Mouse (Mus musculus) lung, postnatal 4 days (tissue): Measurements from ENCODE around the gene Gprin1.
"Not testable (repeated sequence)": the region's sequence is repeated elsewhere in the genome, so short reads cannot be mapped to it uniquely, and the experiment has no call there.

Experiments
- DNase-seq, 2 experiments: peaks; one replicate each; pipeline ENCODE4 v3.0.0; 2021

The Gprin1 gene

DNA sequence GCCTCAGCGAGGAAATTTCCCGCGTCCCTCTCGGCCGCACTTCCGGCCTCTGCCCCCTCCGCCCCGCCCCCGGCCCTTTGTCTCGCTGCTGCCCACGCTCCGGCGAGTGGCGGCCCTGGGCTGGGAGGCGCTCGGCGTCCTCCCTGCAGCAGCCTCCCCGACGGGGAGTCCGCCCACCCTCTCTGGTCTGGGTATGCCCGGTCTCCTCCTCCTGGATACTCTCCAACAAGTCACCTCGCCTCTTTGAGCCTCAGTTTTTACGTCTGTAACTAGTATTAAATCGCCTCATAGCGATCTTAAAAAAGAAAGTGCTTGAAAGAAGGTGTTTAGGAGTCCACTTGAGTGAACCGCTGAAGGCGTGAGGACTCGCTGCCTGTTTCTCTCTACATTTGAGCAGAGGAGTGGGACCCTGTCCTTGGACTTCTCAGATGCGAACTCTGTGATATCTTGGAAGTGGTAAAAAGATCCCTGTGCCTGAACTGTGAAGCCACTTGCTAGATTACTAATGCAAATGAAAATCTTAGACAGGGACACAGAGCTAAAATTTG lies at the start of gene Gprin1:
TSS of gene Gprin1 (minus strand) at position 11 of the 548 bp plus-strand sequence.
- DNase-seq = no peak

DNA sequence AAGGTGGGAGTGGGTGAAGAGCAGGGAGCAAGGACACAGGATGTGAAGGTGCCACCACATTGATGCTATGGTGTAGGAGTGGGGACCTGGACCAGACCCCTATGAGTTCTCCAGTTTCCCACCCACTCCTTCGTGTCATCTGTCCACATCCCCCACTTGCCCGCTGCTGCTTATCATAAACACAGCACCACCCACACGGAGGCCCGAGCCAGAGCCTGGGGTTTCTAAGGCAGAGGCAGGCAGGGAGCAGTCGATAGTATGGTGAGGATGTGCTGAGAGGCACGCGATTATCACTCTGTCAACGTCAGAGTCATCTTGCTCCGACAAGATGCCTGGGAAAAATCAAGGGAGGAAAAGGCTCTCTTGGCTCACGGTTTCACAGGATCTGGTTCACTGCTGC lies 49.1 kb upstream of the Gprin1 start:
- no peak for DNase-seq

DNA sequence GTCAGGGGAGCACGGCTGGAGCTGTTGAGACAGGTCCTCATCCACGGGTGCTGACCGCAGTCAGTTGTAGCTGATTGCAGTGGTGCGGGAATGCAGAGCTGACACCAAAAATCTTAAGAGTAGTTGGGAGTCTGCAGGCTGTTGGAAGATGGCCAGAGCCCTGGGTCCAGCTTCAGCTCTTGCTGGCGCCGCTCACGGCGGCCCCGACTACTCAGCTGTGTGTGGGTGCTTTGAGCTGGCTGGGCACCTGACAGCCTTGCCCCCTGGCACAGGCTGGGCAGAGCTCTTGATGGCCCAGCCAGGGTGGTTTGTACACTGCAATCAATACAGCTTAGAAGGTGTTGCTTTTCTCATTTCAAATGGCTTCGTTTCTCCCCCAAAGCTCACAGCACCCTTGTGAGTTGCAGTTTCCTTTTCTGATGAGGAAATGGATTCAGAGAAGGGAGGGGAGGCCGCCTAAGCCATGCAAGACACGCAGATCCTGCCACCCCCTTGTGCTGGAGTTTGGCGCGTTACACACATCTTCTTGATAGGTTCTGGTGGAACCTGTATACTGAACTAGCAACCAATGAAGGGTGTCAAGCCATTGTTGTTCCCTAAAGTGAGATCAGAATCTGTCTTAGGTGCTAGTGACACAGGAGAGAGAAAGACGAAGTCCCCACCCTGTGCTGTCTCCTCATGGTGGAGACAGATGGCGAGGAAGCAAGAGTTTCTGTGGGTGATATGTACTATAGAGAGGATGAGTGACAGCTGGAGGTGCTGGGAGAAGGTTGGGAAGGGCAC lies 48.4 kb upstream of the Gprin1 start:
- DNase-seq = no peak

DNA sequence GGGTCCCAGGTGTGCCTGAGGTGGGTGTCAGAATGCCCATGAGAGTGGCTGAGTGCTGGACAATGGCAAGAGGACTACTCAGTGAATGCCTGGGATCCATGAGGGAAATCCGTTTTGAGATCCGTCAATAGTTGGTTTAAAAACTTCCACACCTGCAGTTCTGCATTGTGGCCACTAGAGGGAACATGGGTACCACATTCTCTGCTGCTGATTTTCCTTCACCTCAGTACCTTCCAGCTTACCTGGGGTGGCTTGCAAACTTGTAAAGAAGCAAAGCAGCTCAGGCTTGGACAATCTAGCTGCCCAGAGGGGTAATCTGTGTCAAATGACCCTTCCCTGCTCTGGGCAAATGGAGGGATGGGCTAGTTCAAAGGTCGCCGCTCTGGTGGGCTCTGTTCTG lies 47.7 kb upstream of the Gprin1 start:
- peak in 1 of 2 experiments; percentile 44 for DNase-seq

DNA sequence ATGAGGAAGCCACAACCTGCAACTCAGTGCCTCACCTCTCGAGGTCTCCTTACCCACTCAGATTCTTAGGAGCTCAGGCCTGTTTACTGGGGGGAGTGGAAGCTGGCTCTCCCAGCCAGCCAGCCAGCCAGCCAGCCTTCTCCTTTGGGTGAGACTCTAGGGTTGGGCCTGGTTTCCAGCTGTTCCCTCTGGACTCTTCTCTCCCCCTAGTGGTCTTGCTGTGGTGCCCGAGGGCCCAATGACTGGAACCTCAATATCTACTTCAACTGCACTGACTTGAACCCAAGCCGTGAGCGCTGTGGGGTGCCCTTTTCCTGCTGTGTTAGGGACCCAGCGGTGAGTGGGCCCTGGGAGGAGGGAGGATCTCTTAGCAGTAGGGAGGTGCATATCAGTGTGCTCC lies 45.2 kb upstream of the Gprin1 start:
- DNase-seq = no peak

DNA sequence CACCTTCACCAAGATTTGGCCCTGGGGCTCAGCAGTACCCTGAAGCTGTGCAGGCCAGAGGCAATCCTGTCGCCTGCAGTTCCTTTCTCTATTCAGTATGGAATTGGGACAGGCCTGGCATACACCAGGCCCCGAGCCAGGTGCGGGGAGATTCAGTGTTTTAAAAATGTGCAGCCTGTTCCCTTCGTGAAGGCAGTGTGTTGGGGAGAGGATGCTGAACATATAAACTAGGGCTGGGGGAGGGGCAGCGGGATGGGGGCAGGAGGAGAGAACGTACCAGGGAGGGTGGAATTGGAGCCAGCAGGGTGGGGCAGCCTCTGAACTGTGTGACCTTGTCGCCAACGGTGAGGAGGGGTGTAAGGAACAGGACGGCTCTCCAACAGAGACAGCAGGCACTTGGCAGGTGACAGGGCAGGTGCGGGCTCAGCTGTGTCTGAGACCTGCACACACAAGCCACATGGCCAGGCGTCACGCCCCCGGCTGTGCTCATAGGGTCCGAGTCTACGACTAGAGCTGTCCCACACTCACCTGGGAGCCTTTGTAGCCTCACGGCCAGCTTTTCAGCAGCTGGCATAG lies 44.4 kb upstream of the Gprin1 start:
- no peak for DNase-seq

DNA sequence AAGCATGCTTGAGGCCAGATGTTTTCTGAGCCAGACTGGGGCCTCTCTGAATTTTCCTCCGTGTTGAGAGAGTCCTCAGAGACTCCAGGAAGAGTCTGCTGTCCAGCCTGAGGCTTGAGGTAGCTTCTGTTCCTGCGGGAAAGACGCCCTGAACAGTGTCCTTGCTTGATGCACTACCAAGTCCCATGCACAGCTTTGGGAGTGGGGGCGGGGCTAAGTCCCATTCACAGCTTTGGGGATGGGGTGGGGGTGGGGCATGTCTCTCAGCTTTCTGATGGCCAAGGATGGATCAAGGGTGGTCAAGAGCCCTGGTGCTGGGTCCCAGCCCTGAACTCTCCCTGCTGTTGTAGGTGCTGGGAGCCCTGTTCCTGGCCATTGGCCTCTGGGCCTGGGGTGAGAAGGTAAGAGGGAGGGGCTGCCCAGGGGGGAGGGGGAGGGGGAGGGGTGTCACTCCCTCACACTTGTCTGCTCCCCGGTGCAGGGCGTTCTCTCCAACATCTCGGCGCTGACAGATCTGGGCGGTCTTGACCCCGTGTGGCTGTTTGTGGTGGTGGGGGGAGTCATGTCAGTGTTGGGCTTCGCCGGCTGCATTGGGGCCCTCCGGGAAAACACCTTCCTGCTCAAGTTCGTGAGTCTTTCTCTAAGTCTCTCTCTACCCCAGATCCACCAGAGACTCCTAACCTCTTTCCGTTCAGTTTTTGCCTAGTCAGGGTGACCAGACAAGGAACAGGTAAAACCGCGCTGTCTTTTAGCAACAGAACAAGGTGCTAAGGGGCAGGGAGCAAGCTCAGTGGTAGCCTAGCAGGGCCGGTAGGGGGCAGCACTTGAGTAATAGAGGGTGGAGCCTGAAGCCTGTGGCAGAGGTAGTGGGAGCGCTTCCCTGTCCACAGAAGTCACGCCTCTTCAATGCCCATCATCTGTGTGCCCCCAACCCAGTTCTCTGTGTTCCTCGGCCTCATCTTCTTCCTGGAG lies 42.9 kb upstream of the Gprin1 start:
- DNase-seq = peak in 1 of 2 experiments; percentile 20

DNA sequence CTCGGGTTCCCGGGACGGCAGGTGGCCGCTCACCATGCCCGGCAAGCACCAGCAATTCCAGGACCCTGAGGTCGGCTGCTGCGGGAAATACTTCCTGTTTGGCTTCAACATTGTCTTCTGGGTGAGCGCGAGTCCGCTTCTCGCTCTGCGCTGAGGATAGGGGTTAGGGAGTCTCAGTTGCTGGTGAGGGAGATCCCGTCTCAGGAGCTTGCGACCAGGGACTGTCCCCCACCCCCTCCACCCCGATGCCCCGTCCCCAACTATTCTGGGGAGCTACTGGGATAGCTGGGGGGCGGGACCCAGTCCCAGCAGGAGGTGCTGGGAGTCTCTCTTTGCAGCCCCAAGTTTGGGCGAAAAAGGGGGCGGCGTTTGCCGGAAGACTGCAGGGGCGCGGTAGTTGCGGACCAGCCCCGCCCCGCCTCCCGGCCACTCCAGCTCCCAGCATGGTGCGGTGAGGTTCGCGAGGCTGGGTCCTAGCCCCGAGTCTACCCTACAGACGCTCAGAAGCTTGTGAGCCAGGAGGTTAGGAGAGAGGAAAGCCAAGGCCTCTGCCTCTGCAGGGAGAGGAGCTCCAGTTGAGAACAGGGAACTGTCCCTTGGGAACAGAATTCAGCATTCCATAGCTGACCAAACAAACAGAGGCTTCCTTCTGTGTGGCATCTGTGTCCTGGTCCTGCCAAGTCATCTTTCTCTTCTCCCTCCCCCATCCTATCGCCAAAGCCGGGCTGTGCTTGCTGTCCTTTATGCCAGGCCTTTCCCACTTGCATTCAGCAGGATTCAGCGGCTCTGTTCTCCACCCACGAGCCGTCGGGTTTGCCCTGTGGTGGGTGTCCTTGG lies 40.1 kb upstream of the Gprin1 start:
- peak; percentile 70 to 79 for DNase-seq

DNA sequence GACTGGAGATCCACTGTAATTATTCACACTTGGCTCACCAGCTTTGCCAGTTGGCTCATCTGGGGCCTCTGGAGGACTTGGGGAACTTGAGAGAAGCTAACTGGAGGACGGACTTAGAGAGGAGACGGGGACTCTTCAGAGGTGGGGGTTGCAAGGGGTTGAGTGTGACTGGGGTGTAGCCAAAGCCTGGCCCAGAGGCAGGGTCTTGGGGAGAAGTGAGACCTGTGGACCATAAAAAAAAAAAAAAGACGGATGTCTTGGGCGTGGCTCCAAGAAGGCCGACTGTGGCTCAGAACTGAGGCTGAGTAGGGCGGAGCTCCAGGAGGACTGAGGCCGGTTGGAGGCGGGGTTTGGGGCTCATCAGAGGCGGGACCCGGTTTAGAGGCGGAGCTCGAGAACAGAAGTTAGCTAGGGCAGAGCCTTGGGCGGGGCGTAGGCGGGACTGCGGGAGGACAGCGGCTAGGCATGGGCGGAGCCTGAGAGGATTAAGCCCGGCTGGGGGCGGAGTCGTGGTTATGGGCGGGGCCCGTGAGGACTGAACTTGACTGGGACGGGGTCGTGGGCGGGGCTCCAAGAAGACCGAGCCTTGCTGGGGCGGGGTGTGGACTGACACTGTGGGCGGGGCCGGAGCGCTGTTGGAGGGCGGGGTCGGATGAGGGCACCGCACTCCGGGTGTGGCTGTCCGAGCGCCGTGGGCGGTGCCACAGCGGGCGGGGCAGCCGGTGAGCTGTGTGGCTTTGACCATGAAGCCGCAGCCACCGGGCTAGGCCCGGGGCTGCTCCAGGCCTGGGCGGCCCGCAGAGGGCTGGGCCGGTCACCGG lies 39.3 kb upstream of the Gprin1 start, which contains the start of gene Tspan17:
TSS of gene Tspan17 (plus strand) at position 638 of the 821 bp plus-strand sequence.
- DNase-seq = peak; percentile 98

DNA sequence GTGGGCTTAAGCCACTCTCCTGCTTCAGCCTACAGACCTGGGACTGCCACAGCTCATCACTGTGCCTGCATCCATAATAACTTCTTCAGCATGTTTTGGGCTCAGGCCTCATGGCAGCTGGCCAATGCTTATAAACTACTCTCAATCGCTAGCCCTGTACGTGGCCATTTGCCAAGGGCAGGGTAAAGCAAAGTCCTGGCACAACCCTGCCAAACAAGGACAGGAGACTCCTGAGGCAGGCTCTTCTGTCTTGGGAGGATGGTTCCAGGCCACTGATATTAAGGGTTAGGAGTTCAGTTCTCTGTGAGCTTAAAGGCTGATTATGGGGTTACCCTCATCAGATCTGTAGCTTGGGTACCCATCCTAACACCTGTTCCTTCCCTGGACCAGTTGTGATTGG lies 37.9 kb upstream of the Gprin1 start:
- not testable (repeated sequence) for DNase-seq

DNA sequence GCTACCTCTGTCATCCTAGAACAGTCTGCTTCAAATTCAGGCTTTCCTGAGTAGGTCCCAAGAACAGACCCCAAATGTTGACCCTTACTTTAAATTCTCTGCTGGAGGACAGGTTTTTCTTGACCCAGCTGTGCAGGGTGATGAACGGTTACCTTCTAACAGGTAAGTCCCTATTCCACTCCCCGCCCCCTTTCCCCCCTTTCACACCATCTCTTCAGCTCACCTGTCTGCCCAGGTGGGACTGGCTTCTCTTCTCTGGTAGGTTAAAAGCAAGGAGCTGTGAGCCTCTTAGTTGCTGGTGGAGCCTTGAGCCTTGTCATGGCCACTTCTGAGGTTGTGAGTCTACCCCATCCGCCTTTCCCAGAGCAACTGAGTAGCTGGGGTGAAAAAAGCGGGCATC lies 34.0 kb upstream of the Gprin1 start, which contains the start of gene Eif4e1b:
TSS of gene Eif4e1b (plus strand) at position 301 of the 400 bp plus-strand sequence.
- no peak for DNase-seq

DNA sequence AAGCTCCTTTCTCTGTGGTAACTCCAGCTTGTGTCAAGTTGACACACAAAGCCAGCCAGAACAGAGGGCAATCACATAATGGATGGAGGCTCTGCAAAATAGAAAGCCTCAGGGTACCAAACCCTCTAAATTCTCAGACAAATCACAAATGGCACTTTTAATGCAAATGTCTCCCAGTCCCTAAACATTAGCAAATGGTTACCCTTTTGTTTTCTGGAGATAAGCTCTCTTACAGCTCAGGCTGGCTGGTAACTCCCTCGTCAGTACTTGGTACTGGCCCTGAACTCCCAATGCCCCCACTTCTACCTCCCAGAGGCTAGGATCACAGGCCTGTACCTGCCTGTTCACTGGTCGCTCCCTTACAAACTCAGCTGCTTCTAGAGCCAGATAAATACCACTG lies 33.6 kb upstream of the Gprin1 start:
- DNase-seq = no peak

DNA sequence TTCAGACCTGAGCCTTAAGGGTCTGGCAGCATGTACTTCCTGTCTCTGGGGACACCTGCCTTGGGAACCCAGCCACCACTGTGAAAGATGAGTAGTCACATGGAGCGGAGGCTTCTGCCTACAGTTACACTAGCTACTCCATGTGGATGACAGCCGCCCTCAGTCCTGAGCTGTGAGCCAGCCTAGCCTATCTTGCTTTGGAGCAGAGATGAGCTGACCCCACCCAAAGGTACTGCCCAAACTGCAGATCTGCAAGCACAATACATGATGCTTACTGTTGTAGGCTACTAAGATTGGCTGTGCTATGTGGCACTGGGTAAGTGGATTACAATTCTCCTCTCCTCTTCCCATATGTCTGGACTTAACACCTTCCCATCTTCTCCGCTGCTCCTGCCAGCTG lies 31.4 kb upstream of the Gprin1 start:
- no peak for DNase-seq

DNA sequence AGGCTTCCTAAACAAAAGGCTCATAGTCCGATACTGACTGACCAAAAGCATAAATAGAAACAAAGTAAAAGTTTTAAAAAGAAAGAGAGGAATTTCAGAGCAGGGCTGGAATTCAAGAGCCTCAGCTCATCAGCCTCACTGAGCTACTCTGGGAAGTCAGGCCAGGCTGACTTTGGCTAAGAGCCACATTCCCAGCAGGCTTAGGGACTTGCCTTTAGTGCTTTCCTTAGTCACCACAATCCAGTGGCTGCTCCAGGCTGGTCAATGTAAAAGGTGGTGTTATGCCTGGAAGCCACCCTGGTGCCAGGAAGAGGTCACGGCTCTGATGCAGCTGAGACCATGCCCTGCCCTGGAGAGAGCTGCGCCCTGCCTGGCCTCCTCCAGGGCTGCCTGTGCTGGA lies 30.9 kb upstream of the Gprin1 start:
- DNase-seq = peak; percentile 18 to 45

DNA sequence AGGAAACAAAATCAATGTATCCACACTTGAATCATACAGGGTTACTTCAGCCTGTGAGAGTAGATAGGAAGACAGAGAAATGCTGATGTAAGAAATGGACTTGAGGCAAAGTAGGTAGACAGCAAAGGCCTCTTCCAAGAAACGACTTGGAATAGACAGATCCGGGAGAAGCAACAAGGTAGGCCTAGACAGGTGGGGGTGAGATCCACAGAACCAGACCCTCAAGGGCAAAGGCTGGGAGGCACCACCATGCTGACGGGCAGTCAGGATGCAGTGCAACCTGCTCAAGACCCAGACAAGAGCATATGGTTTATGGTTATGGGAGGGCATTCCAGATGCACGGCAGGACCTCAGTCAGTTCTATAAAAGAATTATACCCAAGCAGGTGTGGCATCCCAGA lies 17.3 kb upstream of the Gprin1 start:
- no peak for DNase-seq

DNA sequence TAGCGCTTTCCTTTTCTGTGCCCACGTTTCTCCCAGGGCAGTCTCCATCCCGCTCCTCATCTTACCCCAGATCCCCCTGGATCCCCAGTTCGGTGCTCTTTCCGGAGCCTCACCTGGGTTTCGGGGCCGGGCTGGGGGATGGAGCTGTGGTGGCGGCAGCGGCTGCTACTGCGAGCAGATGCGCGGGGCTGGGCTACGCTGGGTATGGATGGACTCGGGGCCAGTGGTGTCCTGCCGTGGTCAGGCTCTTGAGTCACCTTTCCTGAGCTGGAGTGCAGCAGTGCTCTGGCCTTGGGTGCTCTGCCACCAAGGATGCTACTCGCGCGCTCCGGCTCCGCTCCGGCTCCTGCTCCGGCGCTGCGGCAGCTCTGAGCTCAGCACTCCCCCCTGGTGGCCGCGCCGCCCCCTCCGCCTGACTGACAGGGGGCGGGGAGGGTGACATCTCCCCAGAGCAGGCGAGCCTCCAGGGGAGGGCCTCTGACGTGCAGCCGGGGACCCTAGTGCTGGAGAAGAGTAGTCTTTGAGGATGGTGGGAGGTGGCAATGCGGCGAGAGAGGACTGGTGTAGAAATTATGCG lies 16.6 kb upstream of the Gprin1 start, which contains the start of gene Sncb:
TSS of gene Sncb (minus strand) at position 404 of the 577 bp plus-strand sequence.
- peak; percentile 56 to 62 for DNase-seq

DNA sequence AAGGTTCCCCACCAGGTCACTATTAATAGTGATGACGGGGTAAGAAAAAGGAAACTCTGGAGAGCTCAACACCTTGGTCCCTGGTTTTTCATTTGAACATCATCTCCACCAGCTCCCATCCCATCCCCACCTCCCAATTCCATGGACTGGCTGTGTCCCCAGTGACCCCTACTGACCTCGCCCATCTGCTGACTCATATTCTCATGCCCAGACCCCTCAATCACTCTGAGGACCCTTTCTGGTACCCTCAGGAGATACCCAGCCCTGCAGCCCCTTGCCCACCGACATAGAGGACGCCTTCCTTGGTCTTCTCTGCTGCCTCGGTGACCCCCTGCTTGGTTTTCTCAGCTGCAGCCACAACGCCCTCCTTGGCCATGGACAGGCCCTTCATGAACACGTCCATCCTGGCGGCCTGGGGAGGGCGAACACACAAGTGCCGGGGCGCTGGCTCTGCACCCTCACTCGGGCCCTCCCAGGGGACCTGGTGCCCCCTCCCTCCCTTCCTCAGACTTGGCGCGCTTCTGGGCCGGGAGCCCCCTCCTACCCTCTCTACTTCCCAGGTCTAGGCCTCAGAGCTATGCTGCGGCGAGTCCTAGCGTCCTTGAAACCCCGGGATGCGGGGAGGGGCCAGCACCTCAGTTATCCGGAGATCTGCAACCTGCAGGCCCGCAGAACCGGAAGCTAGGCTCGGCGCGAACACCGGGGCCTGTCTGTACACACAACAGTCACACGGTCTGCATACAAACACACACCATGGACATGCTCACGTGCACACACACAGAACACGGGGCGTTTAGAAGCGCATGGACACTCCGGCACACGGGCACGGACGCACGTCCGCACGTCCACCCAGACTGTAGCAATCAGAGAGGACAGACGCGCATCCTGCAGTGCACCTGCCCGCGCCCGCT lies 15.9 kb upstream of the Gprin1 start:
- no peak for DNase-seq

DNA sequence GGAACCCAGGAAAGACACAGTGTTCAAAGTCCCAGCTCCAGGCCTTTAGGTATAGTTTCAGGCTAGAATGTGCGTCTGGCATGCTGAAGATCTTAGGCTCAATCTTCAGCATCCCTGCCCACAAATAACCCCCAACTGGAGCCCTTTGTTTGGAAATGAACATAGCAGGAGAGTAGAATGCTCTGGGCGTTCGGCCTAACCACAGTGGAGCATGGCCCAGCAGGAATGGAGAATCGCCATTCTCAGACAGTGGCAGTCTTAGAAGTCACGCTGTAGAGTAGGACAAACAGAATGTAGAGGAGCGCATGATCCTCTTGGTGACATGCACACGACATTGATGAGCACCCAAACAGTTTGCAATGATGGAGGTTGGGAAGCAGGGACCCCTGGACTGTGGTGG lies 11.2 kb upstream of the Gprin1 start:
- DNase-seq = no peak

DNA sequence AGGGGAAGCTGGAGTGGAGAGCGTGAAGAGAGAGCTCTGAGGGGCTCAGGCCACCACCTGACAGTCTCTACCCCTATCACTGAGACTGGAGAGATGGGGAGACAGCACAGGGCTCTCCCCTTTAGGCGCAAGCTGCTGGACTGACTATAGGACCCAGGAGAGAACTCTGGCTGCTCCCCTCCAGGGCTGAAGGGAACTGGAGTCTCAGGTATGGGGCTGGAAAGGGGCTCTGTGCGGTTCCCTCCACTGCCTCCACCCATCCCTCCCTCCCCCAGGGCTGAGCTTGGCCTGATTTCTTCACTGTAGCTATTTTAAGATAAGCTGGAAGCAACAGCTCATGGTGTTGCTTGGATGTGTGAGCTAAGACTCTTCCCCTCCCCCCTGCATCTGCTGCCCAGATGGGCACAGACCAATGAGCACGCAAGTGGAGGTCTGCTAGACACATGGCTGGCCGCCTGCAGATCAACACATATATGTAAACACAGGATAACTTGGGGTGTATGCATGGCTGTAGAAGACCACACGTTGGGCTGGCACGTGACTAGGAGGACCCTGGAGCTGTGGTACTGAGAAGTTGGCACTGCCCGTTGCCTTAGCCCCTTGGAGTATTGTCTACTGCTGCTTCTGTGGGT lies 10.6 kb upstream of the Gprin1 start:
- no peak for DNase-seq
